Mouse (Mus musculus) liver, embryonic 12.5 days (tissue): ENCODE measurements at regions not wholly inside any gene's neighbourhood (a gene's known extent, or its start where the extent isn't known, plus 50 kb on each side); places are given as distances from the start of the nearest gene placed in this dataset.

Experiments used
- ATAC-seq: fragments of 200-750 bp; cut with Nextera tagmentation; 2 replicates; pipeline ENCODE4 v1.8.0; 2017; ENCODE audit warnings: moderate number of reproducible peaks, mild to moderate bottlenecking, moderate library complexity
- H3K27ac ChIP-seq: fragments of 300-500 bp; sonication (generic); 2 replicates; pipeline ENCODE4 v1.5.1; 2016; ENCODE audit warnings: mild to moderate bottlenecking
- H3K27me3 ChIP-seq: fragments of 300-500 bp; sonication (generic); replicated peaks from 2 replicates; pipeline ENCODE4 v1.6.1; 2016; ENCODE audit warnings: mild to moderate bottlenecking, moderate library complexity
- H3K36me3 ChIP-seq: fragments of 300-500 bp; sonication (generic); 2 replicates; pipeline ENCODE4 v1.6.1; 2016; ENCODE audit warnings: mild to moderate bottlenecking, moderate library complexity
- H3K4me1 ChIP-seq: fragments of 300-500 bp; sonication (generic); 2 replicates; pipeline ENCODE4 v1.6.1; 2016
- H3K4me2 ChIP-seq: fragments of 300-500 bp; sonication (generic); 2 replicates; pipeline ENCODE4 v1.6.1; 2016; ENCODE audit warnings: mild to moderate bottlenecking, moderate library complexity
- H3K4me3 ChIP-seq: fragments of 300-500 bp; sonication (generic); 2 replicates; pipeline ENCODE4 v1.5.1; 2016; ENCODE audit warnings: mild to moderate bottlenecking, moderate library complexity
- H3K9ac ChIP-seq: fragments of 300-500 bp; sonication (generic); 2 replicates; pipeline ENCODE4 v1.6.1; 2016; ENCODE audit warnings: mild to moderate bottlenecking, moderate library complexity
- H3K9me3 ChIP-seq: fragments of 300-500 bp; sonication (generic); replicated peaks from 2 replicates; pipeline ENCODE4 v1.6.1; 2016; ENCODE audit warnings: mild to moderate bottlenecking, moderate library complexity
- WGBS: fragments of 180-500 bp; shearing (Covaris S2); methylation state at CpG from one replicate; pipeline ENCODE4 v1.1.7; 2016; ENCODE audit not compliant: insufficient replicate concordance; 5-methylcytosine and 5-hydroxymethylcytosine counted together

GRCm38 (mm10) chr13:107923129-107924114, 120.8 kb upstream of the Smim15 start:
- H3K27me3 ChIP-seq = peaks cover 6% of the 10 kb centered on the region
- no peak overlapping the region for H3K4me2 ChIP-seq
- no peaks in the 10 kb centered on the region for H3K36me3 ChIP-seq
- no peaks in the 10 kb centered on the region for H3K9me3 ChIP-seq
- H3K4me1 ChIP-seq = no peaks in the 10 kb centered on the region
- no peak for ATAC-seq
- no peak overlapping the region for H3K27ac ChIP-seq
- WGBS = 72% methylated on average over 19 of the region's 19 CpGs
- no peak overlapping the region for H3K9ac ChIP-seq
- H3K4me3 ChIP-seq = no peak overlapping the region

- Histone ChIP-seq H3K9ac (no peak overlapping the region), H3K4me1 (no peaks in the 10 kb centered on the region), H3K4me2 (no peak overlapping the region), H3K36me3 (no peaks in the 10 kb centered on the region), H3K27me3 (peaks cover 6% of the 10 kb centered on the region), H3K4me3 (no peak overlapping the region), H3K9me3 (no peaks in the 10 kb centered on the region), H3K27ac (no peak overlapping the region)
- ATAC-seq = no peak
- WGBS = 60% methylated on average over 3 of the region's 3 CpGs
These were observed 124.8 kb upstream of the Smim15 start for GRCm38 (mm10) chr13:107919403-107919802.

DNA sequence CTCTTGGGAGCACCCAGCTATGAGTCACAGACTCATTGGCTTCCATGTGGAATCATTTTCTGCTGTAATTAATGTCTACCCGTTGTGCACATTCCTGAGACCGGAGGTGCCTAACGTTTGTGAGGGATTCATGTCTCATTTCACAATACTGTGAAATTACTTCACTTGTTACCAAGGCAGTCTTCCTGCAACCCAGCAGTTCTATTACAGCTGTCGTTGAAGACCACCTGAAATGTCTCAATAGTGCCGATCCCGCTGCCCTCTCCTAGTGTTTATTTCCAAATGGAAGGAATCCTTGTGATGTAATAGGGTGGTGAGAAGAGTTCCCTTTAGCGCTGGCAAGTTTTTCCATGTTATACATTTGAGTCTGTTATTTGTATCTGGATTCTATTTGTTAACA, 125.8 kb upstream of the Smim15 start:
- Histone ChIP-seq H3K4me3 (no peak overlapping the region), H3K27ac (no peak overlapping the region), H3K4me2 (no peak overlapping the region), H3K36me3 (no peaks in the 10 kb centered on the region), H3K4me1 (no peaks in the 10 kb centered on the region), H3K27me3 (peaks cover 6% of the 10 kb centered on the region), H3K9me3 (no peaks in the 10 kb centered on the region), H3K9ac (no peak overlapping the region)
- no peak for ATAC-seq
- 76% methylated on average over 7 of the region's 7 CpGs for WGBS

DNA sequence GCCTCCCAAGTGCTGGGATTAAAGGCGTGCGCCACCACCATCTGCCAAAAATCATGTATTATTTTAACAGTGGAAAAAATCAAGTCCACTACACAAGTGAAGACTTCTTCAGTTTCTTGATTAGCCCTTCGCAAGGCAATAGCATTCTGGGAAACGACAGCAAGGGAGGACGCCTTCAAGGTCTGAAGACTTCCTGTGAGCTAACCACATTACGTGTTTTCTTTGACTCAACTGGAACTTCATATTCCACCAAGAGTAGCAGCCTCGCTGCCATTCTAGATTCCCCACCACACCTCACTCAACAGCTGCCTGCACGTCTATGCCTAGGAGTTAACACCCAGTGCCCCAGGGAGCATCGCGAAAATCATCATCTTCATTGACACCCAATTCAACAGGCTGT, 126.2 kb upstream of the Smim15 start:
- no peak overlapping the region for H3K4me3 ChIP-seq
- H3K4me1 ChIP-seq = no peaks in the 10 kb centered on the region
- H3K9ac ChIP-seq = no peak overlapping the region
- H3K27me3 ChIP-seq = peaks cover 6% of the 10 kb centered on the region
- H3K36me3 ChIP-seq = no peaks in the 10 kb centered on the region
- no peak overlapping the region for H3K4me2 ChIP-seq
- H3K27ac ChIP-seq = no peak overlapping the region
- 56% methylated on average over 10 of the region's 10 CpGs for WGBS
- no peaks in the 10 kb centered on the region for H3K9me3 ChIP-seq
- ATAC-seq = no peak

DNA sequence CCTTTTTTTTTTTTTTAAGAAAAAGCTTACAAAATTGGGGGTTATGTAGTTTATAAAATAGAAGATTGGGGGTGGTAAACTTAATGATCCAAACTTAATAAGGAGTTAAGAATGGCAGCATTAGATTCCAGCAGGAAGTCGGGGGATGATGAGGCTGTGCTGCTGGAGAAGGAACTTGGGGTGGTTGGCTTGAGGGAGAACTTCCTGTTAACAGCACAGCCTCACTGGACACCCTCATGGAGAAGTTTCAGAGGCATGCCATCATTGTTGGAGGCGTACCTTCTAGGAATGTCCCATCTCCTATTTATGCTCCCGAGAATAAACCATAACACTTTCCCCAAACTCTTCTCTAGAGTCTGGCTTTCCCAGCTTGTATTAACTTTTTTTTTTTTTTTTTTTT, 126.7 kb upstream of the Smim15 start:
- Histone ChIP-seq H3K27ac (no peak overlapping the region), H3K4me3 (no peak overlapping the region), H3K36me3 (no peaks in the 10 kb centered on the region), H3K4me1 (no peaks in the 10 kb centered on the region), H3K9ac (no peak overlapping the region), H3K9me3 (no peaks in the 10 kb centered on the region), H3K4me2 (no peak overlapping the region), H3K27me3 (peaks cover 6% of the 10 kb centered on the region)
- 58% methylated on average over 3 of the region's 3 CpGs for WGBS
- no peak for ATAC-seq

DNA sequence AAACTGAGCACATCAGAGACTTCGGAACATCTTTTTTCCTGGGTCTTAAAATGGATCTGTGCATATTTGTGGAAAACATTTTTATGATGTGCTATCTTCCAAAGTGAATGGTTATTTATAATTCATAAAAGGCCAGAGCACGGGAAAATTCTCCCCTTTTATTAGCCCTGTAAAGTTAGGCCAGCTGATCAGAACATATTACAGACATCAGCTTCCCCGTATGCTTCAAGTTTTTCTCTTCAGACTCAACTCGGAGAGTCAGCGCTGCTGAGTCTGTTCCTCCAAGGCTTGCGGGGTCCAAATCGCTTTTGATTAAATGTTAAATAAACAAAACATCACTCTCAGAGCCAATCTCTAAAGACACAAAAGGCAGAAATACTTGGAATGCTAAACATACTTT, 134.1 kb upstream of the Smim15 start:
- Histone ChIP-seq H3K9ac (no peak overlapping the region), H3K36me3 (no peaks in the 10 kb centered on the region), H3K4me1 (no peaks in the 10 kb centered on the region), H3K27me3 (no peaks in the 10 kb centered on the region), H3K27ac (no peak overlapping the region), H3K9me3 (no peaks in the 10 kb centered on the region), H3K4me2 (no peak overlapping the region), H3K4me3 (no peak overlapping the region)
- ATAC-seq = no peak
- 73% methylated on average over 7 of the region's 7 CpGs for WGBS

- H3K36me3 ChIP-seq = no peaks in the 10 kb centered on the region
- H3K27ac ChIP-seq = no peak overlapping the region
- H3K4me1 ChIP-seq = 0 out of 2 replicates have a peak, but pooled peaks cover 1% of the 10 kb centered on the region
- no peak overlapping the region for H3K9ac ChIP-seq
- no peak for ATAC-seq
- no peaks in the 10 kb centered on the region for H3K9me3 ChIP-seq
- H3K27me3 ChIP-seq = no peaks in the 10 kb centered on the region
- 78% methylated on average over 15 of the region's 15 CpGs for WGBS
- no peak overlapping the region for H3K4me2 ChIP-seq
- H3K4me3 ChIP-seq = no peak overlapping the region
These were observed 134.7 kb upstream of the Smim15 start for GRCm38 (mm10) chr13:107909343-107910067.

GRCm38 (mm10) chr13:107907966-107908365, 136.3 kb upstream of the Smim15 start:
- Histone ChIP-seq H3K4me2 (no peak overlapping the region), H3K9ac (no peak overlapping the region), H3K9me3 (no peaks in the 10 kb centered on the region), H3K27me3 (no peaks in the 10 kb centered on the region), H3K27ac (no peak overlapping the region), H3K36me3 (no peaks in the 10 kb centered on the region), H3K4me3 (no peak overlapping the region), H3K4me1 (peaks cover 4% of the 10 kb centered on the region; the same call in 1 of the 2 replicates)
- ATAC-seq = no peak
- WGBS = 72% methylated on average over 5 of the region's 5 CpGs

DNA sequence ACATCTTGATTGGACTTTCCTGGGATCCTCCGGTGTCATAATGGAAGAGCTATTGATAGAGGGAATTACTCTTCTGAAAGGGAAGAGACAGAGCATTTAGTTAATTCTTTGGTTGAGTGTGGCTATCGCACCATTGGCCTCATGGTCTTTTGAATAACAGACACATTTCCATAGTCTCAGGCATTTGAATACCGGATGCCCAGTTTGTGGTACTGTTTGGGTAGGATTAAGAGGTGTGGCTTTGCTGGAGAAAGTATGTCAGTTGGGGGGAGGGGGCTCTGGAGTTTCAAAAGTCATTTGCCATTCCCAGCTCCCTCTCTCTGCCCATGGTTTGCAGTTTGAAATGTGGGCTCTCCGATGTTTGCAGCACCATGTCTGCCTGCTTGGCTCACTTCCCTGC, 139.4 kb upstream of the Smim15 start:
- Histone ChIP-seq H3K36me3 (no peaks in the 10 kb centered on the region), H3K9me3 (no peaks in the 10 kb centered on the region), H3K4me3 (no peak overlapping the region), H3K27me3 (no peaks in the 10 kb centered on the region), H3K4me2 (no peak overlapping the region), H3K4me1 (peaks cover 7% of the 10 kb centered on the region; the same call in 1 of the 2 replicates), H3K27ac (no peak overlapping the region), H3K9ac (no peak overlapping the region)
- WGBS = 79% methylated on average over 4 of the region's 4 CpGs
- no peak for ATAC-seq

DNA sequence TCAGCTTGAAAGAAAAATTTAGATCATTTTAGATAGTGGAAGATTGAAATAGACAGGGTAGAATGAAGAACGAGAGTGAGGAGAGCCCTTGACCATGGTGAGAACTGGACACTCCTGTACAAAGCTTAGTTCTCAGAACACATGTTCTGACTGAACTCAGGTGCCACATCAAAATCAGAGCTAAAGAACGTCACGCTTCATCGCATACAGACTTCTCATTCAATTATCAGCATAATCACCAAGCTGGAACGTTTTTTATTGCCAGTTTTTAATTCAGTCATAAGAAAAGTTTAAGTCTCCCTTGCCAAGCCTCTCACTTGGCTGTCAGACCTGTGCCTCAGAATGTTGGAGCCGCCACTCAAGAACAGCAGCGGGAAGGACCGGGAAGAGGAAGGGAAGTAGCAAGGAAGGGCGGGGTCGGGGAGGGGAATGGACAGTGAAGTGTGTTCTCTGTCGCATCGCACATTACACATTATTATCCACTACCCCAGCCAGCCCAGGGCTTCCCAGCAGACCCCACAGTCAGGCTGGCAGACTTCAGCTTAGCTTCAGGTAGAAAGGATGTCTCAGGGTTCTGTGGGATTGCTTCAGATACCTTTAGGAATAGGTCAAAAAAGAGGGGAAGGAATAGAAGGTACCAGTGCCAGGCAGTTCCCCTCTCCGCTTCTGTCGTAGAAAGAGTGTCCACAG, 140.1 kb upstream of the Smim15 start:
- no peaks in the 10 kb centered on the region for H3K27me3 ChIP-seq
- H3K9ac ChIP-seq = no peak overlapping the region
- H3K36me3 ChIP-seq = no peaks in the 10 kb centered on the region
- no peak overlapping the region for H3K27ac ChIP-seq
- 64% methylated on average over 14 of the region's 14 CpGs for WGBS
- no peak overlapping the region for H3K4me2 ChIP-seq
- no peak for ATAC-seq
- no peak overlapping the region for H3K4me3 ChIP-seq
- H3K4me1 ChIP-seq = peaks cover 7% of the 10 kb centered on the region; the same call in 1 of the 2 replicates
- H3K9me3 ChIP-seq = no peaks in the 10 kb centered on the region

DNA sequence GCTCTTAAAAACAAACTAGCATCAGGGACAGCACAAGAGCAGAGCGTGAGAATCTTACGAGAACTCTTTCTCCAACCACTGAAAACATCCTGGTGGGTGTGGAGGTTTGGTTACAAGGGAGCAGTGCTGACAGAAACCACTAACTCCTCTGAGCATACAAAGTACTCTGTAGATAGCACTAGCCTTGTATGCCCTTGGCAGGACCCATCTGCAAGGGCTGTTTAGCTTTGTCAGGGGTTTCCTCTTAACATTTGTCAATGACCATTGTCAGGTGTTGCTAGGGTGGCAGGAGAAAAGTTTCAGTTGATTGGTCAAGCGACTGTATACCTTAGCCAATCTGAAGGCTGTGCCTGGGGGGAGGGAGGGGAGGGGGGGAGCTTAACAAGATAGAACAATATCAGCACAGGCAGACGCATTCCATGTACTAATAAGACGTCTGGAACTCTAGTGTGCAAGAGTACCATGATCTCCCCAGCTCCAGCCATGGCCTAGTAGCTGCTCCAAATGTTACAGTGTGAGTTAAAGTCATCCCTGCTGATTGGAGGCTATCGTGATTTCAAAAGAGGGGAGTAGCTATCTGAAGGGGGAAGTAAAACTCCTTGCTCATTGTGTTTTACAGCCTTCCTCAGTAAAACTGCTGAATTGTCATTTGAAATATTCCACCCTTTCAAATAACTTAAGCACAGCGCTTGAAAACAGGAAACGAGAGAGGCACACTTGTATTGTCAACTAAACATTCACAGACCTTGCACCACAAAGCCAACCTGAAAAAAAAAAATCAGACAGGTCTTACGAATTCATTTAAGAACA, 140.9 kb upstream of the Smim15 start:
- Histone ChIP-seq H3K9ac (no peak overlapping the region), H3K36me3 (no peaks in the 10 kb centered on the region), H3K27me3 (no peaks in the 10 kb centered on the region), H3K27ac (peak overlapping the region; percentile 45; the same call in 1 of the 2 replicates), H3K4me1 (peaks cover 7% of the 10 kb centered on the region; the same call in 1 of the 2 replicates), H3K4me3 (no peak overlapping the region), H3K9me3 (no peaks in the 10 kb centered on the region), H3K4me2 (no peak overlapping the region)
- 22% methylated on average over 9 of the region's 9 CpGs for WGBS
- peak; percentile 61 for ATAC-seq
